Comparison of ENCODE assay signal across 17 mouse cellular contexts in genomic region chr1:166147657-166148056, GRCm38 (mm10). TPM values are rescaled to one million over a fixed set of nuclear protein-coding genes. Genes with fewer than 3 reads are reported as not detected.
"Had no signal": no experiment of that assay in that cellular context is flagged by ENCODE, and none has a peak within 500 bp of the region (broad histone marks: within the 10 kb centered on the region; RNA-seq: fewer than 3 reads in every experiment).

No protein-coding gene starts in this region.

- H3K27ac ChIP-seq: left cerebral cortex, adult 2 months; limb, embryonic 10.5 days; midbrain, embryonic 12.5 days; neural tube, embryonic 13.5 days had no signal

- H3K9me3 ChIP-seq: limb, embryonic 10.5 days; midbrain, embryonic 12.5 days; neural tube, embryonic 13.5 days had no signal

- H3K36me3 ChIP-seq: limb, embryonic 10.5 days; midbrain, embryonic 12.5 days; neural tube, embryonic 13.5 days had no signal

- H3K4me3 ChIP-seq: left cerebral cortex, adult 2 months; limb, embryonic 10.5 days; megakaryocyte, embryonic 14.5 days; midbrain, embryonic 12.5 days; neural tube, embryonic 13.5 days had no signal

- H3K9ac ChIP-seq: midbrain, embryonic 12.5 days; neural tube, embryonic 13.5 days had no signal

- H3K4me1 ChIP-seq: limb, embryonic 10.5 days had no signal

- ATAC-seq: intestine, embryonic 16.5 days; midbrain, embryonic 16.5 days had no signal

- DNase-seq: kidney, adult 8-10 months; kidney, postnatal 25 days; lung, adult 2 months; lung, postnatal 10 days; lung, postnatal 4 days; right cerebral cortex, adult 18-20 months; right cerebral cortex, postnatal 25 days; thymus, postnatal 14 days had no signal

- H3K4me2 ChIP-seq: midbrain, embryonic 12.5 days; neural tube, embryonic 13.5 days had no signal

RNA-seq across cellular contexts. Expression of gene Gpa33, which starts 17.6 kb away (rescaled TPM):
- total RNA-seq: layer of hippocampus, postnatal 25 days; left cerebral cortex, adult 2 months; left cerebral cortex, postnatal 14 days had no signal
- polyA plus RNA-seq: neural tube, embryonic 13.5 days had no signal
